18 mouse cellular contexts compared by ENCODE assay signal in the genomic region with DNA sequence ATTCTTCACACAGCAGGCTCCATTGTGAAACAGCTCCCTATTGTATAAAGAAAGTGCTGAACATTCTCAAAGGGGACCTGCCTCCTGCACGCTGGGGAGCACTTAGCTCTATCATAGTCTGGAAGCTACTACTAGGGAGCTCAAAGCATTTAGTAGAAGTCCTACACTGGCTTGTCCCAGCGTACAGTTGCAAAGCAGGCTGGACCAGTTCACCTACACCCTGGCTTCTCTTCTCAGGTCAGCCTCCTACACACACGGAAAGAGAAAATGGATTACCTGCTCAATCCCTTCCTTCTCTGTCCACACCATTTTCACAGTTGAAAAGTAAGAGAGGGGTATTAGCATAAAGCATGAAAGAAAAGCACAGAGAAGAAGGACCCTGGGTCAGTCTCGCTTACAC.
"Had no signal": no experiment of that assay in that cellular context is flagged by ENCODE, and none has a peak within 500 bp of the region (broad histone marks: within the 10 kb centered on the region; RNA-seq: fewer than 3 reads in every experiment).

No protein-coding gene starts in this region.

- H3K9ac ChIP-seq: kidney, embryonic 15.5 days; limb, embryonic 12.5 days; liver, embryonic 13.5 days; liver, postnatal 0 days; midbrain, embryonic 15.5 days; neural tube, embryonic 12.5 days; stomach, embryonic 15.5 days had no signal

- H3K4me1 ChIP-seq: kidney, embryonic 15.5 days; limb, embryonic 12.5 days; liver, embryonic 13.5 days; midbrain, embryonic 15.5 days; neural tube, embryonic 12.5 days; stomach, embryonic 15.5 days had no signal

- H3K4me3 ChIP-seq: kidney, embryonic 15.5 days; limb, embryonic 12.5 days; liver, embryonic 13.5 days; megakaryocyte, embryonic 14.5 days; midbrain, embryonic 15.5 days; neural tube, embryonic 12.5 days; stomach, embryonic 15.5 days had no signal

- H3K36me3 ChIP-seq: kidney, embryonic 15.5 days; limb, embryonic 12.5 days; liver, embryonic 13.5 days; midbrain, embryonic 15.5 days; neural tube, embryonic 12.5 days; stomach, embryonic 15.5 days had no signal

- ATAC-seq: intestine, embryonic 16.5 days; liver, postnatal 0 days; midbrain, embryonic 15.5 days had no signal

- H3K27me3 ChIP-seq: kidney, embryonic 15.5 days; limb, embryonic 12.5 days; liver, embryonic 13.5 days; midbrain, embryonic 15.5 days; neural tube, embryonic 12.5 days; stomach, embryonic 15.5 days had no signal

- DNase-seq: kidney, adult 2 months; kidney, postnatal 36 days; layer of hippocampus, adult 9-11 months; layer of hippocampus, postnatal 36 days; liver; liver, embryonic 13.5 days; liver, postnatal 0 days; right cerebral cortex, postnatal 4 days; thymus, postnatal 4 days had no signal

- H3K27ac ChIP-seq: kidney, embryonic 15.5 days; limb, embryonic 12.5 days; liver, embryonic 13.5 days; macrophage; midbrain, embryonic 15.5 days; neural tube, embryonic 12.5 days; stomach, embryonic 15.5 days had no signal

- H3K4me2 ChIP-seq: kidney, embryonic 15.5 days; limb, embryonic 12.5 days; liver, embryonic 13.5 days; midbrain, embryonic 11.5 days; midbrain, embryonic 15.5 days; neural tube, embryonic 12.5 days; stomach, embryonic 15.5 days had no signal

- H3K9me3 ChIP-seq: kidney, embryonic 15.5 days; limb, embryonic 12.5 days; liver, embryonic 13.5 days; megakaryocyte, embryonic 14.5 days; midbrain, embryonic 15.5 days; neural tube, embryonic 12.5 days; stomach, embryonic 15.5 days had no signal
